Mouse (Mus musculus): ENCODE data around the gene Pfdn6. TPM values are rescaled to one million over a fixed set of nuclear protein-coding genes. Genes with fewer than 3 reads are reported as not detected.

Gene Pfdn6
- polyA plus RNA-seq, 1 experiment, result 19.4 TPM

- Histone ChIP-seq H3K4me3 (ENCODE audit: low read depth, low read length) (no peak overlapping the region), H3K27me3 (ENCODE audit: control insufficient read depth, insufficient read depth, low read length) (no peaks in the 10 kb centered on the region), H3K36me3 (ENCODE audit: control insufficient read depth, insufficient read depth, low read length) (peaks cover 21% of the 10 kb centered on the region), H3K27ac (ENCODE audit: insufficient read depth, low read depth, low read length) (no peak overlapping the region), H3K4me1 (ENCODE audit: control insufficient read depth, insufficient read depth, insufficient read length, low read length) (peaks cover 2% of the 10 kb centered on the region; the same call in 1 of the 2 replicates)
- WGBS, result 95% methylated on average over 11 of the region's 11 CpGs
- TF ChIP-seq POLR2A (IDR thresholded peaks at IDR 0.05; ENCODE audit: low read depth, low read length), result no peak
These were observed 8.2 kb downstream of the Pfdn6 start for GRCm38 (mm10) chr17:33931947-33932346.

GRCm38 (mm10) chr17:33931159-33931866 is 8.8 kb downstream of the Pfdn6 start:
- H3K27me3 ChIP-seq (ENCODE audit: control insufficient read depth, insufficient read depth, low read length), result no peaks in the 10 kb centered on the region
- peaks cover 2% of the 10 kb centered on the region; the same call in 1 of the 2 replicates for H3K4me1 ChIP-seq (ENCODE audit: control insufficient read depth, insufficient read depth, insufficient read length, low read length)
- peak overlapping the region; percentile 85 for H3K4me3 ChIP-seq (ENCODE audit: low read depth, low read length)
- no peak for TF ChIP-seq CTCF (IDR thresholded peaks at IDR 0.05; ENCODE audit: extremely low read depth, insufficient read length, insufficient replicate concordance, low read depth, low read length)
- TF ChIP-seq POLR2A (IDR thresholded peaks at IDR 0.05; ENCODE audit: low read depth, low read length), result no peak
- WGBS, result 55% methylated on average over 18 of the region's 18 CpGs
- no peak overlapping the region; the same call in 1 of the 2 replicates for H3K27ac ChIP-seq (ENCODE audit: insufficient read depth, low read depth, low read length)
- peaks cover 26% of the 10 kb centered on the region for H3K36me3 ChIP-seq (ENCODE audit: control insufficient read depth, insufficient read depth, low read length)

- Histone ChIP-seq H3K27ac (ENCODE audit: insufficient read depth, low read depth, low read length) (no peak overlapping the region; the same call in 1 of the 2 replicates), H3K4me1 (ENCODE audit: control insufficient read depth, insufficient read depth, insufficient read length, low read length) (peaks cover 2% of the 10 kb centered on the region; the same call in 1 of the 2 replicates), H3K27me3 (ENCODE audit: control insufficient read depth, insufficient read depth, low read length) (no peaks in the 10 kb centered on the region), H3K36me3 (ENCODE audit: control insufficient read depth, insufficient read depth, low read length) (peaks cover 31% of the 10 kb centered on the region), H3K4me3 (ENCODE audit: low read depth, low read length) (peak overlapping the region; percentile 85)
- under 1% methylated on average over 45 of the region's 45 CpGs for WGBS
- TF ChIP-seq POLR2A (IDR thresholded peaks at IDR 0.05; ENCODE audit: low read depth, low read length) (peak; percentile 37; the same call in 1 of the 2 replicates), CTCF (IDR thresholded peaks at IDR 0.05; ENCODE audit: extremely low read depth, insufficient read length, insufficient replicate concordance, low read depth, low read length) (no peak)
These were observed 9.6 kb downstream of the Pfdn6 start for GRCm38 (mm10) chr17:33930280-33931158.

- Histone ChIP-seq H3K27me3 (ENCODE audit: control insufficient read depth, insufficient read depth, low read length) (no peaks in the 10 kb centered on the region), H3K4me3 (ENCODE audit: low read depth, low read length) (peak within 1 kb of the TSS; percentile 85), H3K27ac (ENCODE audit: insufficient read depth, low read depth, low read length) (peak within 1 kb of the TSS; percentile 92), H3K4me1 (ENCODE audit: control insufficient read depth, insufficient read depth, insufficient read length, low read length) (peaks cover 2% of the 10 kb centered on the region; the same call in 1 of the 2 replicates), H3K36me3 (ENCODE audit: control insufficient read depth, insufficient read depth, low read length) (peaks cover 32% of the 10 kb centered on the region)
- TF ChIP-seq CTCF (IDR thresholded peaks at IDR 0.05; ENCODE audit: extremely low read depth, insufficient read length, insufficient replicate concordance, low read depth, low read length) (peak; percentile 21; the same call in 1 of the 2 replicates), POLR2A (IDR thresholded peaks at IDR 0.05; ENCODE audit: low read depth, low read length) (peak; percentile 11)
- under 1% methylated on average over 80 of the region's 80 CpGs for WGBS
These were observed 10.5 kb downstream of the Pfdn6 start, which contains the start of gene Rgl2 for GRCm38 (mm10) chr17:33929371-33930279. Gene Rgl2 (plus strand): TSS chr17:33929543.

- Histone ChIP-seq H3K4me1 (ENCODE audit: control insufficient read depth, insufficient read depth, insufficient read length, low read length) (peaks cover 2% of the 10 kb centered on the region; the same call in 1 of the 2 replicates), H3K27me3 (ENCODE audit: control insufficient read depth, insufficient read depth, low read length) (no peaks in the 10 kb centered on the region), H3K4me3 (ENCODE audit: low read depth, low read length) (no peak overlapping the region), H3K36me3 (ENCODE audit: control insufficient read depth, insufficient read depth, low read length) (peaks cover 36% of the 10 kb centered on the region), H3K27ac (ENCODE audit: insufficient read depth, low read depth, low read length) (no peak overlapping the region)
- WGBS, result 59% methylated on average over 21 of the region's 21 CpGs
- TF ChIP-seq POLR2A (IDR thresholded peaks at IDR 0.05; ENCODE audit: low read depth, low read length), result no peak
- TF ChIP-seq CTCF (IDR thresholded peaks at IDR 0.05; ENCODE audit: extremely low read depth, insufficient read length, insufficient replicate concordance, low read depth, low read length), result no peak
These were observed 11.7 kb downstream of the Pfdn6 start for GRCm38 (mm10) chr17:33928251-33928947.

All from small intestine, adult 2 months (tissue).